Mouse (Mus musculus): ENCODE results near the gene Ccdc88a. TPM values are rescaled to one million over a fixed set of nuclear protein-coding genes. Genes with fewer than 3 reads are reported as not detected.
A peak's percentile ranks its signal among the peaks of the same experiment; 100 is the strongest.

The Ccdc88a gene
- polyA plus RNA-seq, 1 experiment from 2014 or later, result 85.4 TPM

GRCm38 (mm10) chr11:29374274-29374656 is 807 bp downstream of the Ccdc88a start:
- Histone ChIP-seq H3K27ac (ENCODE audit: low read length) (peak overlapping the region; percentile 95), H3K4me3 (replicated peaks; ENCODE audit: low read length) (peak overlapping the region; percentile 92), H3K4me2 (ENCODE audit: low read length) (peak overlapping the region; percentile 61), H3K9me3 (ENCODE audit: control insufficient read depth, low read length) (no peaks in the 10 kb centered on the region), H3K4me1 (replicated peaks; ENCODE audit: control insufficient read depth, insufficient read depth, low read length) (peaks cover 20% of the 10 kb centered on the region), H3K36me3 (ENCODE audit: control insufficient read depth, insufficient read depth) (no peaks in the 10 kb centered on the region), H3K9ac (replicated peaks; ENCODE audit: low read depth, low read length) (peak overlapping the region; percentile 96), H3K27me3 (replicated peaks; ENCODE audit: control insufficient read depth, insufficient read depth, low read length) (no peaks in the 10 kb centered on the region)
- 0% methylated on average over 8 of the region's 8 CpGs for WGBS
- ATAC-seq, result peak; percentile 4; the same call in 1 of the 2 replicates

- Histone ChIP-seq H3K36me3 (ENCODE audit: control insufficient read depth, insufficient read depth) (no peaks in the 10 kb centered on the region), H3K9me3 (ENCODE audit: control insufficient read depth, low read length) (no peaks in the 10 kb centered on the region), H3K4me1 (replicated peaks; ENCODE audit: control insufficient read depth, insufficient read depth, low read length) (peaks cover 20% of the 10 kb centered on the region), H3K27me3 (replicated peaks; ENCODE audit: control insufficient read depth, insufficient read depth, low read length) (no peaks in the 10 kb centered on the region), H3K4me2 (ENCODE audit: low read length) (peak overlapping the region; percentile 48), H3K4me3 (replicated peaks; ENCODE audit: low read length) (peak overlapping the region; percentile 18; the same call in 1 of the 2 replicates), H3K27ac (ENCODE audit: low read length) (no peak overlapping the region), H3K9ac (replicated peaks; ENCODE audit: low read depth, low read length) (no peak overlapping the region)
- no peak for ATAC-seq
- 56% methylated on average over 2 of the region's 2 CpGs for WGBS
These were observed 3.2 kb downstream of the Ccdc88a start for GRCm38 (mm10) chr11:29376635-29377034.

- H3K4me2 ChIP-seq (ENCODE audit: low read length), result no peak overlapping the region
- H3K27ac ChIP-seq (ENCODE audit: low read length), result no peak overlapping the region
- 84% methylated on average over 1 of the region's 1 CpGs for WGBS
- no peak for ATAC-seq
- peaks cover 20% of the 10 kb centered on the region for H3K4me1 ChIP-seq (replicated peaks; ENCODE audit: control insufficient read depth, insufficient read depth, low read length)
- H3K9me3 ChIP-seq (ENCODE audit: control insufficient read depth, low read length), result no peaks in the 10 kb centered on the region
- no peak overlapping the region for H3K9ac ChIP-seq (replicated peaks; ENCODE audit: low read depth, low read length)
- H3K27me3 ChIP-seq (replicated peaks; ENCODE audit: control insufficient read depth, insufficient read depth, low read length), result no peaks in the 10 kb centered on the region
- H3K4me3 ChIP-seq (replicated peaks; ENCODE audit: low read length), result no peak overlapping the region
- no peaks in the 10 kb centered on the region for H3K36me3 ChIP-seq (ENCODE audit: control insufficient read depth, insufficient read depth)
These were observed 5.3 kb downstream of the Ccdc88a start for GRCm38 (mm10) chr11:29378751-29379150.

GRCm38 (mm10) chr11:29383493-29383892 is 10.0 kb downstream of the Ccdc88a start:
- no peaks in the 10 kb centered on the region for H3K9me3 ChIP-seq (ENCODE audit: control insufficient read depth, low read length)
- no peaks in the 10 kb centered on the region for H3K36me3 ChIP-seq (ENCODE audit: control insufficient read depth, insufficient read depth)
- WGBS, result 83% methylated on average over 2 of the region's 2 CpGs
- H3K27ac ChIP-seq (ENCODE audit: low read length), result no peak overlapping the region
- H3K27me3 ChIP-seq (replicated peaks; ENCODE audit: control insufficient read depth, insufficient read depth, low read length), result no peaks in the 10 kb centered on the region
- ATAC-seq, result no peak
- H3K9ac ChIP-seq (replicated peaks; ENCODE audit: low read depth, low read length), result no peak overlapping the region
- no peak overlapping the region for H3K4me2 ChIP-seq (ENCODE audit: low read length)
- H3K4me1 ChIP-seq (replicated peaks; ENCODE audit: control insufficient read depth, insufficient read depth, low read length), result no peaks in the 10 kb centered on the region
- no peak overlapping the region for H3K4me3 ChIP-seq (replicated peaks; ENCODE audit: low read length)

- Histone ChIP-seq H3K4me3 (replicated peaks; ENCODE audit: low read length) (no peak overlapping the region), H3K36me3 (ENCODE audit: control insufficient read depth, insufficient read depth) (no peaks in the 10 kb centered on the region), H3K4me1 (replicated peaks; ENCODE audit: control insufficient read depth, insufficient read depth, low read length) (no peaks in the 10 kb centered on the region), H3K9me3 (ENCODE audit: control insufficient read depth, low read length) (no peaks in the 10 kb centered on the region), H3K9ac (replicated peaks; ENCODE audit: low read depth, low read length) (no peak overlapping the region), H3K27me3 (replicated peaks; ENCODE audit: control insufficient read depth, insufficient read depth, low read length) (no peaks in the 10 kb centered on the region), H3K27ac (ENCODE audit: low read length) (no peak overlapping the region), H3K4me2 (ENCODE audit: low read length) (no peak overlapping the region)
- 84% methylated on average over 1 of the region's 1 CpGs for WGBS
- no peak for ATAC-seq
These were observed 10.5 kb downstream of the Ccdc88a start for GRCm38 (mm10) chr11:29384001-29384400.

- Histone ChIP-seq H3K27me3 (replicated peaks; ENCODE audit: control insufficient read depth, insufficient read depth, low read length) (no peaks in the 10 kb centered on the region), H3K27ac (ENCODE audit: low read length) (no peak overlapping the region), H3K9ac (replicated peaks; ENCODE audit: low read depth, low read length) (no peak overlapping the region), H3K9me3 (ENCODE audit: control insufficient read depth, low read length) (no peaks in the 10 kb centered on the region), H3K4me3 (replicated peaks; ENCODE audit: low read length) (no peak overlapping the region), H3K4me2 (ENCODE audit: low read length) (no peak overlapping the region), H3K4me1 (replicated peaks; ENCODE audit: control insufficient read depth, insufficient read depth, low read length) (no peaks in the 10 kb centered on the region), H3K36me3 (ENCODE audit: control insufficient read depth, insufficient read depth) (no peaks in the 10 kb centered on the region)
- WGBS, result 86% methylated on average over 3 of the region's 3 CpGs
- ATAC-seq, result no peak
These were observed 11.2 kb downstream of the Ccdc88a start for GRCm38 (mm10) chr11:29384617-29385016.

GRCm38 (mm10) chr11:29389913-29390312 is 16.5 kb downstream of the Ccdc88a start:
- ATAC-seq, result no peak
- H3K4me3 ChIP-seq (replicated peaks; ENCODE audit: low read length), result no peak overlapping the region
- H3K27ac ChIP-seq (ENCODE audit: low read length), result no peak overlapping the region
- H3K4me1 ChIP-seq (replicated peaks; ENCODE audit: control insufficient read depth, insufficient read depth, low read length), result no peaks in the 10 kb centered on the region
- H3K27me3 ChIP-seq (replicated peaks; ENCODE audit: control insufficient read depth, insufficient read depth, low read length), result no peaks in the 10 kb centered on the region
- H3K4me2 ChIP-seq (ENCODE audit: low read length), result no peak overlapping the region
- H3K9ac ChIP-seq (replicated peaks; ENCODE audit: low read depth, low read length), result no peak overlapping the region
- 43% methylated on average over 4 of the region's 4 CpGs for WGBS
- H3K9me3 ChIP-seq (ENCODE audit: control insufficient read depth, low read length), result no peaks in the 10 kb centered on the region
- H3K36me3 ChIP-seq (ENCODE audit: control insufficient read depth, insufficient read depth), result no peaks in the 10 kb centered on the region

- H3K27me3 ChIP-seq (replicated peaks; ENCODE audit: control insufficient read depth, insufficient read depth, low read length), result no peaks in the 10 kb centered on the region
These were observed 21.8 kb downstream of the Ccdc88a start for GRCm38 (mm10) chr11:29395135-29395746.

GRCm38 (mm10) chr11:29400374-29400773 is 26.9 kb downstream of the Ccdc88a start:
- no peak overlapping the region for H3K4me3 ChIP-seq (replicated peaks; ENCODE audit: low read length)
- no peaks in the 10 kb centered on the region for H3K36me3 ChIP-seq (ENCODE audit: control insufficient read depth, insufficient read depth)
- H3K9ac ChIP-seq (replicated peaks; ENCODE audit: low read depth, low read length), result no peak overlapping the region
- ATAC-seq, result no peak
- H3K9me3 ChIP-seq (ENCODE audit: control insufficient read depth, low read length), result no peaks in the 10 kb centered on the region
- no peak overlapping the region for H3K27ac ChIP-seq (ENCODE audit: low read length)
- H3K27me3 ChIP-seq (replicated peaks; ENCODE audit: control insufficient read depth, insufficient read depth, low read length), result no peaks in the 10 kb centered on the region
- WGBS, result 89% methylated on average over 2 of the region's 2 CpGs
- H3K4me2 ChIP-seq (ENCODE audit: low read length), result no peak overlapping the region
- H3K4me1 ChIP-seq (replicated peaks; ENCODE audit: control insufficient read depth, insufficient read depth, low read length), result no peaks in the 10 kb centered on the region

More at GRCm38 (mm10) chr11:29395135-29395746, 21.8 kb downstream of the Ccdc88a start:
- Histone ChIP-seq H3K4me1 (replicated peaks; ENCODE audit: control insufficient read depth, insufficient read depth, low read length) (no peaks in the 10 kb centered on the region), H3K36me3 (ENCODE audit: control insufficient read depth, insufficient read depth) (no peaks in the 10 kb centered on the region), H3K9ac (replicated peaks; ENCODE audit: low read depth, low read length) (no peak overlapping the region), H3K4me2 (ENCODE audit: low read length) (no peak overlapping the region), H3K4me3 (replicated peaks; ENCODE audit: low read length) (no peak overlapping the region), H3K9me3 (ENCODE audit: control insufficient read depth, low read length) (no peaks in the 10 kb centered on the region), H3K27ac (ENCODE audit: low read length) (no peak overlapping the region)
- no peak for ATAC-seq
- 96% methylated on average over 3 of the region's 3 CpGs for WGBS

- H3K9me3 ChIP-seq (ENCODE audit: control insufficient read depth, low read length), result no peaks in the 10 kb centered on the region
- H3K36me3 ChIP-seq (ENCODE audit: control insufficient read depth, insufficient read depth), result no peaks in the 10 kb centered on the region
- H3K9ac ChIP-seq (replicated peaks; ENCODE audit: low read depth, low read length), result no peak overlapping the region
- no peak overlapping the region for H3K4me2 ChIP-seq (ENCODE audit: low read length)
- no peak overlapping the region for H3K4me3 ChIP-seq (replicated peaks; ENCODE audit: low read length)
- no peak overlapping the region for H3K27ac ChIP-seq (ENCODE audit: low read length)
- H3K4me1 ChIP-seq (replicated peaks; ENCODE audit: control insufficient read depth, insufficient read depth, low read length), result no peaks in the 10 kb centered on the region
- no peaks in the 10 kb centered on the region for H3K27me3 ChIP-seq (replicated peaks; ENCODE audit: control insufficient read depth, insufficient read depth, low read length)
- ATAC-seq, result no peak
These were observed 32.8 kb downstream of the Ccdc88a start for GRCm38 (mm10) chr11:29406292-29406691.
